8 mouse cellular contexts compared by ENCODE assay signal in the genomic region with DNA sequence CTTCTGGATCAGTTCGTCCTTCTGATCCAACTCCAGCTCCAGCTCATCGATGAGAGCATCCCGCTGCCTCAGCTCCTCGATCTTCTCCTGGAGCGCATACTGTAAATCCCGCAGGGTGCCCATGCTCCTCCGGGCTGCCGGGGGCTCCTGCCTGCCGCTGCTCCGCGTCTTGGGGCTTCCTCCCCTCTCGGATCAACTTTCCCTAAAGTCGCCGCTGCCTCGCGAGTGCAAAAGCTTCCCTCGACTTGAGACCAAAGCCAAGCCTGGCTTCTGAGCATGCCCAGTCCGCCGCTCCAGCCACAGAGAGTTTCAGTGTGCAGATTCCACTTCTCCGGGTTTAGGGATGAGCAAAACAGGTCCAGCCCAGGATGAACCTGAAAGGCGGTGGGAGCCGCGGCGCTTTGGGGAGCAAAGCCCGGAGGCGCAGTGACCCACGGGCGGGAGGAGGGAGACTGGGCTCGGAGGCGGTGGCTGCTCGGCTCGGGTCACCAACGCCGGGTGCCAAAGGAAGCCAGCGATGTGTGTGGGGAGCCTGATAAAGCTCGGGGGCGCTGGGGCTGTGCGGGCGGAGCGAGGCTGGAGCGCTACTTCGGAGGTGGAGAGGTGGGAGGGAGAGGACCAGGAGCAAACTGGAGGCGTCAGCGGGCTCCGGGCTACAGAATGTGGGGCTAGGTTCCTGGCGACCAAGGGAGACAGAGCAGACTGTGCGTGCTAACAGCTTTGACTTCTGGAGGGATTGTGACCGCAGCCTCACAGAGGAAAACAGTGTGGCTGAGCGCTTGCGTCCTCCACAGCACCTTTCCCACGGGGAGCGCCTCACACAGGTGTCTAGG.
A peak's percentile ranks its signal among the peaks of the same experiment; 100 is the strongest.
DNase-seq lines count a peak whose midpoint lies in the region; ATAC-seq and TF ChIP-seq lines count a peak whose summit lies in the region.

No protein-coding gene starts in this region.

- WGBS in thymus, adult 2 months: 2% methylated on average over 52 of the region's 52 CpGs
- whole genome bisulfite sequencing in forebrain, embryonic 14.5 days: 1% methylated on average over 52 of the region's 52 CpGs
- WGBS in liver, embryonic 16.5 days (ENCODE audit: insufficient replicate concordance): under 1% methylated on average over 52 of the region's 52 CpGs
- WGBS in neural tube, embryonic 13.5 days: 0% methylated on average over 52 of the region's 52 CpGs

- H3K4me3 ChIP-seq in thymus, adult 2 months (ENCODE audit: control insufficient read depth, insufficient read depth, low read length): peak overlapping the region; percentile 3; the same call in 1 of the 2 replicates
- H3K4me3 ChIP-seq in forebrain, embryonic 14.5 days (ENCODE audit: low read depth, low read length): peak overlapping the region; percentile 49
- peak overlapping the region; percentile 51 for H3K4me3 ChIP-seq in liver, embryonic 16.5 days (ENCODE audit: low read depth, low read length)
- peak overlapping the region; percentile 56 for H3K4me3 ChIP-seq in neural tube, embryonic 13.5 days

- no peak for DNase-seq in thymus, adult 2 months
- DNase-seq in thymus, postnatal 0 days (ENCODE audit: low spot score): no peak
- peak; percentile 73 for DNase-seq in forebrain, embryonic 14.5 days (ENCODE audit: low spot score)
- peak; percentile 46 to 52 for DNase-seq in heart, postnatal 14 days
- DNase-seq in layer of hippocampus, adult 18-20 months (ENCODE audit: low spot score in 2 of 2): peak; percentile 63 to 83
- peak; percentile 34 to 71 for DNase-seq in urinary bladder, postnatal 4 days (ENCODE audit: low spot score in 2 of 2)

- H3K27ac ChIP-seq in thymus, adult 2 months (ENCODE audit: control insufficient read depth, insufficient read depth, low read length): no peak overlapping the region
- peak overlapping the region; percentile 44; the same call in 1 of the 2 replicates for H3K27ac ChIP-seq in forebrain, embryonic 14.5 days (ENCODE audit: low read depth, low read length)
- H3K27ac ChIP-seq in liver, embryonic 16.5 days (ENCODE audit: low read length): no peak overlapping the region
- H3K27ac ChIP-seq in neural tube, embryonic 13.5 days (replicated peaks): peak overlapping the region; percentile 64

- peak overlapping the region; percentile 92 for H3K4me2 ChIP-seq in forebrain, embryonic 14.5 days (ENCODE audit: low read length)
- H3K4me2 ChIP-seq in liver, embryonic 16.5 days (ENCODE audit: low read depth, low read length): peak overlapping the region; percentile 52
- peak overlapping the region; percentile 82 for H3K4me2 ChIP-seq in neural tube, embryonic 13.5 days

- intact Hi-C loops in heart, postnatal 14 days (cut with DNase I): loop anchor here (5.0 kb wide), 1 partner anchor 322 kb away; no protein-coding TSS in a partner anchor

- no peak for TF ChIP-seq CTCF in thymus, adult 2 months (IDR thresholded peaks at IDR 0.05; ENCODE audit: borderline replicate concordance, control insufficient read depth, extremely low read depth, insufficient read depth, low read length, poor library complexity)

- H3K36me3 ChIP-seq in thymus, adult 2 months (ENCODE audit: control insufficient read depth, insufficient read depth, low read length): no peaks in the 10 kb centered on the region
- H3K36me3 ChIP-seq in forebrain, embryonic 14.5 days (ENCODE audit: control insufficient read depth, insufficient read depth, low read length): no peaks in the 10 kb centered on the region
- H3K36me3 ChIP-seq in liver, embryonic 16.5 days (ENCODE audit: control insufficient read depth, insufficient read depth): no peaks in the 10 kb centered on the region
- H3K36me3 ChIP-seq in neural tube, embryonic 13.5 days: no peaks in the 10 kb centered on the region

- peaks cover 11% of the 10 kb centered on the region; the same call in 1 of the 2 replicates for H3K27me3 ChIP-seq in thymus, adult 2 months (ENCODE audit: control insufficient read depth, insufficient read depth, low read length)
- no peaks in the 10 kb centered on the region for H3K27me3 ChIP-seq in forebrain, embryonic 14.5 days (replicated peaks; ENCODE audit: control insufficient read depth, insufficient read depth, low read length)
- H3K27me3 ChIP-seq in liver, embryonic 16.5 days (ENCODE audit: control insufficient read depth, insufficient read depth, low read depth, low read length): peaks cover 19% of the 10 kb centered on the region
- peaks cover 6% of the 10 kb centered on the region; the same call in 1 of the 2 replicates for H3K27me3 ChIP-seq in neural tube, embryonic 13.5 days

- H3K4me1 ChIP-seq in thymus, adult 2 months (replicated peaks; ENCODE audit: control insufficient read depth, insufficient read depth, low read length): no peaks in the 10 kb centered on the region
- H3K4me1 ChIP-seq in forebrain, embryonic 14.5 days (ENCODE audit: control insufficient read depth, insufficient read depth, low read length): peaks cover 4% of the 10 kb centered on the region; the same call in 1 of the 2 replicates
- H3K4me1 ChIP-seq in liver, embryonic 16.5 days (ENCODE audit: control insufficient read depth, low read depth, low read length): no peaks in the 10 kb centered on the region; the same call in 1 of the 2 replicates
- H3K4me1 ChIP-seq in neural tube, embryonic 13.5 days (replicated peaks): peaks cover 28% of the 10 kb centered on the region

- peak; percentile 82 for ATAC-seq in forebrain, embryonic 14.5 days
- ATAC-seq in liver, embryonic 16.5 days (ENCODE audit: low read depth): peak; percentile 41; the same call in 1 of the 2 replicates
- peak; percentile 88 for ATAC-seq in neural tube, embryonic 13.5 days (ENCODE audit: low read depth)

- TF ChIP-seq POLR2A in thymus, adult 2 months (IDR thresholded peaks at IDR 0.05; ENCODE audit: control insufficient read depth, extremely low read depth, insufficient read depth, low read length, poor library complexity): no peak

- no peaks in the 10 kb centered on the region for H3K9me3 ChIP-seq in forebrain, embryonic 14.5 days (replicated peaks; ENCODE audit: control insufficient read depth, low read length)
- H3K9me3 ChIP-seq in liver, embryonic 16.5 days (replicated peaks; ENCODE audit: control insufficient read depth, low read length): no peaks in the 10 kb centered on the region
- no peaks in the 10 kb centered on the region for H3K9me3 ChIP-seq in neural tube, embryonic 13.5 days

- peak overlapping the region; percentile 74 for H3K9ac ChIP-seq in forebrain, embryonic 14.5 days (ENCODE audit: low read length)
- 0 out of 2 replicates have a peak overlapping the region, but pooled peaks have one; percentile 9 for H3K9ac ChIP-seq in liver, embryonic 16.5 days (ENCODE audit: low read depth, low read length)
- peak overlapping the region; percentile 69 for H3K9ac ChIP-seq in neural tube, embryonic 13.5 days

Comparison
In these comparisons a context has a peak if more than half of its experiments do, and no peak if none do; other contexts are left out.
1. DNase-seq: peak in forebrain, embryonic 14.5 days (single experiment), heart, postnatal 14 days (2 of 2), layer of hippocampus, adult 18-20 months (2 of 2) and urinary bladder, postnatal 4 days (2 of 2); none in thymus, adult 2 months (single experiment) and thymus, postnatal 0 days (single experiment).
2. H3K27ac ChIP-seq: peak in forebrain, embryonic 14.5 days (single experiment) and neural tube, embryonic 13.5 days (single experiment); none in thymus, adult 2 months (single experiment) and liver, embryonic 16.5 days (single experiment).
3. H3K4me3 ChIP-seq: peak in every context shown above with its lines; median percentile 56 in neural tube, embryonic 13.5 days; 51 in liver, embryonic 16.5 days; 49 in forebrain, embryonic 14.5 days; 3 in thymus, adult 2 months.
4. H3K9ac ChIP-seq: peak in every context shown above with its lines; median percentile 74 in forebrain, embryonic 14.5 days; 69 in neural tube, embryonic 13.5 days; 9 in liver, embryonic 16.5 days.
5. Peak in every context shown above with its lines, with median percentiles within 50 percentile points of each other: ATAC-seq and H3K4me2 ChIP-seq.